Mouse (Mus musculus) adrenal gland, postnatal 36 days (tissue): ENCODE measurements around the gene S100a9. TPM values are rescaled to one million over a fixed set of nuclear protein-coding genes. Genes with fewer than 3 reads are reported as not detected.

Source experiments
- total RNA-seq, 2 experiments: library from RNA; stranded (reverse); gene quantifications; 2 replicates each; pipeline ENCODE4 v1.2.3; 2021

Gene S100a9
- total RNA-seq, 2 experiments from 2014 or later, result 1.8 TPM; not detected in 1

Other genes with a start within 250 kb of the S100a9 start
- gene Npr1, start 229.9 kb downstream of the S100a9 start, total RNA-seq, result 100 to 1,000 TPM; 203 to 287 TPM
- 10 to 100 TPM; 56.9 to 63.7 TPM for gene Ilf2, start 219.6 kb downstream of the S100a9 start, total RNA-seq
- gene Snapin, start 204.7 kb downstream of the S100a9 start, total RNA-seq, result 10 to 100 TPM; 53.3 to 79.3 TPM
- gene Chtop, start 186.2 kb downstream of the S100a9 start, total RNA-seq, result 100 to 1,000 TPM; 115 to 125 TPM
- gene S100a1, start 181.3 kb downstream of the S100a9 start, total RNA-seq, result 100 to 1,000 TPM; 142 to 154 TPM
- gene S100a13, start 181.3 kb downstream of the S100a9 start, total RNA-seq, result 10 to 100 TPM; 33.4 to 38.2 TPM
- gene S100a14, start 168.9 kb downstream of the S100a9 start, total RNA-seq, result under 1 TPM in 1 of 2 experiments, not detected in 1; 0.53 TPM
- gene S100a16, start 158.5 kb downstream of the S100a9 start, total RNA-seq, result 10 to 100 TPM; 53.5 to 61.2 TPM
- under 1 TPM in 1 of 2 experiments, not detected in 1; 0.46 TPM for gene S100a3, start 135.1 kb downstream of the S100a9 start, total RNA-seq
- not detected for gene S100a2, start 105.5 kb downstream of the S100a9 start, total RNA-seq
- not detected for gene Gm42674, start 93.8 kb downstream of the S100a9 start, total RNA-seq
- gene S100a4, start 92.0 kb downstream of the S100a9 start, total RNA-seq, result 10 to 100 TPM in 1 of 2 experiments, 1 to 10 TPM in 1; 9.0 to 11.5 TPM
- gene S100a5, start 87.2 kb downstream of the S100a9 start, total RNA-seq, result not detected
- gene S100a6, start 82.8 kb downstream of the S100a9 start, total RNA-seq, result 10 to 100 TPM; 42.5 to 68.0 TPM
- gene S100a7a, start 41.7 kb downstream of the S100a9 start, total RNA-seq, result under 1 TPM in 1 of 2 experiments, not detected in 1; 0.33 TPM
- 1 to 10 TPM in 1 of 2 experiments, not detected in 1; 2.2 TPM for gene S100a8, start 26.7 kb downstream of the S100a9 start, total RNA-seq
- not detected for gene Pglyrp4, start 31.2 kb upstream of the S100a9 start, total RNA-seq
- not detected for gene Gm5849, start 82.2 kb upstream of the S100a9 start, total RNA-seq